Mouse (Mus musculus): Measurements from ENCODE around the gene Bdh2. TPM values are rescaled to one million over a fixed set of nuclear protein-coding genes. Genes with fewer than 3 reads are reported as not detected.

Gene Bdh2
- polyA plus RNA-seq, 1 experiment = 3.9 TPM

DNA sequence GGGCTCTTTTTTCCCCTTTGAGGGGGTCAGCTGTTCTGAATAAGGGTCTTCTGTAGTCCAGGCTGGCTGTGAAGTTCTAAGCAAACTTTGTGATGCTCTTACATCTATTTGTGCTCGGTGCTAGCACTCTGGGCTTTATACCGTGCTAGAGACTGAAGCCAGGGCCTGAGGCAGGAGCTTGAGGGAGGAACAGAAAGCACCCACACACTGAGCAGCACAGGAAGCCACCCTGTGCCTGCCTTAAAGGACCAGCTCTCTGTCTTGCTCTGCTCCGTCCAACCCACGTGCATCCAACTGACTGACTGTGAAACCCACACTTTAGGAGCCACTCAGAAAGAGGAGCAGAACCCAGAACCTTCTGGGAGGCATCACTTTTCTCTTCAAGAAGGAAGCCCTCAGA is 861 bp upstream of the Bdh2 start:
- Histone ChIP-seq H3ac (ENCODE audit: control insufficient read depth, insufficient read length) (no peak overlapping the region), H3K79me2 (ENCODE audit: control insufficient read depth, insufficient read depth) (no peaks in the 10 kb centered on the region), H3K27me3 (ENCODE audit: control insufficient read depth, insufficient read depth, insufficient read length) (no peaks in the 10 kb centered on the region), H3K4me2 (ENCODE audit: low read depth) (no peak overlapping the region), H3K4me3 (no peak overlapping the region), H3K36me3 (ENCODE audit: control insufficient read depth, insufficient read depth) (no peaks in the 10 kb centered on the region)
- TF ChIP-seq MYOG (IDR thresholded peaks at IDR 0.05; ENCODE audit: control insufficient read depth in 1 of 3, insufficient read depth in 1 of 3, insufficient read length in 2 of 3, low read depth in 2 of 3) (no peak), POLR2AphosphoS2 (IDR thresholded peaks at IDR 0.05; ENCODE audit: insufficient read length, low read depth) (no peak), E2F4 (IDR thresholded peaks at IDR 0.05; ENCODE audit: insufficient read depth) (no peak), MAX (IDR thresholded peaks at IDR 0.05; ENCODE audit: low read depth) (no peak), MYOD1 (IDR thresholded peaks at IDR 0.05; ENCODE audit: control insufficient read depth in 1 of 3, insufficient read length in 2 of 3, low read depth in 2 of 3) (no peak), POLR2A (IDR thresholded peaks at IDR 0.05; ENCODE audit: insufficient read length, low read depth) (no peak), REST (IDR thresholded peaks at IDR 0.05; ENCODE audit: insufficient read depth, insufficient read length) (no peak), SRF (IDR thresholded peaks at IDR 0.05; ENCODE audit: control insufficient read depth, insufficient read length, low read depth) (no peak), TCF12 (IDR thresholded peaks at IDR 0.05; ENCODE audit: insufficient read depth, poor library complexity, severe bottlenecking) (no peak), TCF3 (IDR thresholded peaks at IDR 0.05; ENCODE audit: insufficient read length, low read depth) (no peak), CEBPB (IDR thresholded peaks at IDR 0.05; ENCODE audit: insufficient read depth, poor library complexity, severe bottlenecking) (no peak), USF1 (IDR thresholded peaks at IDR 0.05; ENCODE audit: low read depth) (no peak)

DNA sequence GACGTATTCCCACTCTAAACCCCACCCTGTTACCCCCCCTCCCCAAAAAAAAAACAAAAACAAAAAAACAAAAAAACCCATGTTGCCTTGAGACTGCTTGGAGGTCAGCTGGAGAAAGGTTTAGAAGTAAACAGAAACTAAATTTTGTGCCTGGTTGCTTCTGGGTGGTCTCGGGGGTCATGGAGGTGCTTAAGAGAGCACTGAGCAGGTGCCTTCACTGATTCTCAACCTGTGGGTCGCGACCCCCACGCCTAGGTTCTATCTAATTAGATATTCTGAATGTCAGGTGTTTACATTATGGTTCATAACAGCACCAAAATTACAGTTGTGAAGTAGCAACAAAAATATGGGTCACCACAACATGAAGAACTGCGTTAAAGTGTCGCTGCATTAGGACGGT is 680 bp downstream of the Bdh2 start:
- H3K27me3 ChIP-seq (ENCODE audit: control insufficient read depth, insufficient read depth, insufficient read length) = no peaks in the 10 kb centered on the region
- H3K4me2 ChIP-seq (ENCODE audit: low read depth) = peak overlapping the region; percentile 74

DNA sequence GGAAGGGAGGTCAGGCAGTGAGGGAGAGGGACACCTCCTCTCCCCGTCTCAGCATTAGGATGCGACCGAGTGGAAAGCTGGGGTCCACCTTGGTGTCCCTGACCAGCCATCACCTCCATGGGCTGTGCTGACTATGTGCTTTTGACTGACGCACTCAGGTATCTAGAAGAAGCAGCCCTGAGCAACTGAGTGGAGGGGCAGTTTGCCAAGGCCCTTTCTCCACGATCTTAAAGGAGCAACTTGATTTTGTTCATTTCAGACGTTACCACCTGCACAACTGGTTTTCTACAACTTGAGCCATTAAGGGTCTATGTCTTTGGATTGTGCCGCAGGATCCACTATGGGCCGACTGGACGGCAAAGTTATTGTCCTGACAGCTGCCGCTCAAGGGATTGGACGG is 4.2 kb downstream of the Bdh2 start:
- TF ChIP-seq MAX (IDR thresholded peaks at IDR 0.05; ENCODE audit: low read depth) (no peak), MYOG (IDR thresholded peaks at IDR 0.05; ENCODE audit: control insufficient read depth in 1 of 3, insufficient read depth in 1 of 3, insufficient read length in 2 of 3, low read depth in 2 of 3) (no peak), E2F4 (IDR thresholded peaks at IDR 0.05; ENCODE audit: insufficient read depth) (no peak)
- no peaks in the 10 kb centered on the region for H3K79me2 ChIP-seq (ENCODE audit: control insufficient read depth, insufficient read depth)
- H3K27me3 ChIP-seq (ENCODE audit: control insufficient read depth, insufficient read depth, insufficient read length) = no peaks in the 10 kb centered on the region
- H3ac ChIP-seq (ENCODE audit: control insufficient read depth, insufficient read length) = no peak overlapping the region
- H3K4me2 ChIP-seq (ENCODE audit: low read depth) = no peak overlapping the region
- no peaks in the 10 kb centered on the region for H3K36me3 ChIP-seq (ENCODE audit: control insufficient read depth, insufficient read depth)
- H3K4me3 ChIP-seq = no peak overlapping the region

More for the DNA sequence above, 680 bp downstream of the Bdh2 start:
- TF ChIP-seq MYOD1 (IDR thresholded peaks at IDR 0.05; ENCODE audit: control insufficient read depth in 1 of 3, insufficient read length in 2 of 3, low read depth in 2 of 3) = no peak
- no peak for TF ChIP-seq MYOG (IDR thresholded peaks at IDR 0.05; ENCODE audit: control insufficient read depth in 1 of 3, insufficient read depth in 1 of 3, insufficient read length in 2 of 3, low read depth in 2 of 3)
- no peak for TF ChIP-seq CEBPB (IDR thresholded peaks at IDR 0.05; ENCODE audit: insufficient read depth, poor library complexity, severe bottlenecking)
- TF ChIP-seq SRF (IDR thresholded peaks at IDR 0.05; ENCODE audit: control insufficient read depth, insufficient read length, low read depth) = no peak
- TF ChIP-seq POLR2A (IDR thresholded peaks at IDR 0.05; ENCODE audit: insufficient read length, low read depth) = no peak
- TF ChIP-seq TCF3 (IDR thresholded peaks at IDR 0.05; ENCODE audit: insufficient read length, low read depth) = no peak
- TF ChIP-seq USF1 (IDR thresholded peaks at IDR 0.05; ENCODE audit: low read depth) = no peak
- TF ChIP-seq REST (IDR thresholded peaks at IDR 0.05; ENCODE audit: insufficient read depth, insufficient read length) = no peak
- no peak for TF ChIP-seq MAX (IDR thresholded peaks at IDR 0.05; ENCODE audit: low read depth)
- no peak for TF ChIP-seq E2F4 (IDR thresholded peaks at IDR 0.05; ENCODE audit: insufficient read depth)
- TF ChIP-seq POLR2AphosphoS2 (IDR thresholded peaks at IDR 0.05; ENCODE audit: insufficient read length, low read depth) = no peak
- TF ChIP-seq TCF12 (IDR thresholded peaks at IDR 0.05; ENCODE audit: insufficient read depth, poor library complexity, severe bottlenecking) = no peak
- Histone ChIP-seq H3K79me2 (ENCODE audit: control insufficient read depth, insufficient read depth) (no peaks in the 10 kb centered on the region), H3K36me3 (ENCODE audit: control insufficient read depth, insufficient read depth) (no peaks in the 10 kb centered on the region), H3K4me3 (no peak overlapping the region), H3ac (ENCODE audit: control insufficient read depth, insufficient read length) (no peak overlapping the region)

DNA sequence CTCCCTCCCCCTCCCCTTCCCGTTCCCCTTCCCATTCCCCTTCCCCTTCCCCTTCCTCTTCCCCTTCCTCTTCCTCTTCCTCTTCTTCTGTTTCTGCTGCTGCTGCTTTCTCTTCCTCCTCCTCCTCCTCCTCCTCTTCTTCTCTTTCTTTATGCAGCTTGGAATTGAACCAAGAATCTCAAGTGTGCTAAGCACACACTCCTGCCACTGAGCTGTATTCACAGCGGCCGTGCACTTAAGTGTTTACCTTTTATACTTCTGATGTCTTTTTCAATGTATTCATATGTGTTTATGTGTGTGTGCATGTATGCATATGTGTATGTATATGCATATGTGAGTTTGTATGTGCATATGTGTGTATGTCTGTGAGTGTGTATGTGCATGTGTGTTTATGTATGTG is 4.8 kb downstream of the Bdh2 start:
- no peaks in the 10 kb centered on the region for H3K79me2 ChIP-seq (ENCODE audit: control insufficient read depth, insufficient read depth)
- no peak overlapping the region for H3ac ChIP-seq (ENCODE audit: control insufficient read depth, insufficient read length)
- no peaks in the 10 kb centered on the region for H3K27me3 ChIP-seq (ENCODE audit: control insufficient read depth, insufficient read depth, insufficient read length)
- no peak overlapping the region for H3K4me2 ChIP-seq (ENCODE audit: low read depth)
- no peak overlapping the region for H3K4me3 ChIP-seq
- H3K36me3 ChIP-seq (ENCODE audit: control insufficient read depth, insufficient read depth) = no peaks in the 10 kb centered on the region
- TF ChIP-seq MYOG (IDR thresholded peaks at IDR 0.05; ENCODE audit: control insufficient read depth in 1 of 3, insufficient read depth in 1 of 3, insufficient read length in 2 of 3, low read depth in 2 of 3) = no peak
- TF ChIP-seq TCF12 (IDR thresholded peaks at IDR 0.05; ENCODE audit: insufficient read depth, poor library complexity, severe bottlenecking) = no peak
- TF ChIP-seq REST (IDR thresholded peaks at IDR 0.05; ENCODE audit: insufficient read depth, insufficient read length) = no peak
- no peak for TF ChIP-seq POLR2A (IDR thresholded peaks at IDR 0.05; ENCODE audit: insufficient read length, low read depth)
- no peak for TF ChIP-seq CEBPB (IDR thresholded peaks at IDR 0.05; ENCODE audit: insufficient read depth, poor library complexity, severe bottlenecking)
- TF ChIP-seq MYOD1 (IDR thresholded peaks at IDR 0.05; ENCODE audit: control insufficient read depth in 1 of 3, insufficient read length in 2 of 3, low read depth in 2 of 3) = no peak
- TF ChIP-seq MAX (IDR thresholded peaks at IDR 0.05; ENCODE audit: low read depth) = no peak
- TF ChIP-seq POLR2AphosphoS2 (IDR thresholded peaks at IDR 0.05; ENCODE audit: insufficient read length, low read depth) = no peak
- no peak for TF ChIP-seq TCF3 (IDR thresholded peaks at IDR 0.05; ENCODE audit: insufficient read length, low read depth)
- TF ChIP-seq E2F4 (IDR thresholded peaks at IDR 0.05; ENCODE audit: insufficient read depth) = no peak
- TF ChIP-seq SRF (IDR thresholded peaks at IDR 0.05; ENCODE audit: control insufficient read depth, insufficient read length, low read depth) = no peak
- TF ChIP-seq USF1 (IDR thresholded peaks at IDR 0.05; ENCODE audit: low read depth) = no peak
